Mouse (Mus musculus): Measurements from ENCODE around the gene Tyrobp. TPM values are rescaled to one million over a fixed set of nuclear protein-coding genes. Genes with fewer than 3 reads are reported as not detected.

Tyrobp gene
- total RNA-seq, 2 experiments from 2014 or later: 5.8 to 6.5 TPM

- no peak for DNase-seq
These were observed 9.6 kb downstream of the Tyrobp start for GRCm38 (mm10) chr7:30423071-30423641.

- DNase-seq: no peak
These were observed 15.8 kb downstream of the Tyrobp start for GRCm38 (mm10) chr7:30429327-30429726.

GRCm38 (mm10) chr7:30430191-30430590 lies 16.6 kb downstream of the Tyrobp start:
- no peak for DNase-seq

GRCm38 (mm10) chr7:30431793-30432192 lies 18.2 kb downstream of the Tyrobp start:
- DNase-seq: peak; percentile 43

- DNase-seq: no peak
These were observed 20.7 kb downstream of the Tyrobp start for GRCm38 (mm10) chr7:30434238-30434637.

GRCm38 (mm10) chr7:30434701-30435100 lies 21.1 kb downstream of the Tyrobp start:
- DNase-seq: no peak

GRCm38 (mm10) chr7:30435156-30435555 lies 21.6 kb downstream of the Tyrobp start:
- no peak for DNase-seq

GRCm38 (mm10) chr7:30436879-30437278 lies 23.3 kb downstream of the Tyrobp start:
- no peak for DNase-seq

- no peak for DNase-seq
These were observed 26.2 kb downstream of the Tyrobp start for GRCm38 (mm10) chr7:30439734-30440133.

- DNase-seq: no peak
These were observed 27.1 kb downstream of the Tyrobp start for GRCm38 (mm10) chr7:30440697-30441096.

- no peak for DNase-seq
These were observed 30.1 kb downstream of the Tyrobp start for GRCm38 (mm10) chr7:30443696-30444095.

- DNase-seq: no peak
These were observed 30.8 kb downstream of the Tyrobp start for GRCm38 (mm10) chr7:30444154-30444970.

GRCm38 (mm10) chr7:30444971-30445751 lies 31.6 kb downstream of the Tyrobp start, which contains the start of gene Aplp1:
TSS of gene Aplp1 (minus strand) at chr7:30445535.
- no peak for DNase-seq

- no peak for DNase-seq
These were observed 36.7 kb downstream of the Tyrobp start for GRCm38 (mm10) chr7:30450241-30450640.

GRCm38 (mm10) chr7:30453327-30453726 lies 39.8 kb downstream of the Tyrobp start:
- DNase-seq: no peak

- DNase-seq: no peak
These were observed 40.2 kb downstream of the Tyrobp start for GRCm38 (mm10) chr7:30453766-30454165.

GRCm38 (mm10) chr7:30454259-30454658 lies 40.7 kb downstream of the Tyrobp start:
- DNase-seq: no peak

GRCm38 (mm10) chr7:30456487-30456886 lies 42.9 kb downstream of the Tyrobp start:
- no peak for DNase-seq

- no peak for DNase-seq
These were observed 43.5 kb downstream of the Tyrobp start for GRCm38 (mm10) chr7:30456911-30457628.

- no peak for DNase-seq
These were observed 44.2 kb downstream of the Tyrobp start, which contains the start of the genes Kirrel2 and Nphs1 for GRCm38 (mm10) chr7:30457629-30458330. TSS of gene Kirrel2 (minus strand) at chr7:30457690. TSS of gene Nphs1 (plus strand) at chr7:30458315.

GRCm38 (mm10) chr7:30459484-30459883 lies 45.9 kb downstream of the Tyrobp start:
- DNase-seq: no peak
